Comparison of ENCODE assay signal across 8 mouse cellular contexts in genomic region chr8:83622389-83622989, GRCm38 (mm10). TPM values are rescaled to one million over a fixed set of nuclear protein-coding genes. Genes with fewer than 3 reads are reported as not detected.
DNase-seq lines count a peak whose midpoint lies in the region; ATAC-seq lines count a peak whose summit lies in the region.

No protein-coding gene starts in this region.

- intact Hi-C loops in left cerebral cortex, postnatal 10 days (cut with DNase I) = no loop called here

- peak; percentile 97 for ATAC-seq in inflammation-experienced regulatory T-cells, adult 6 months
- peak; percentile 73 for ATAC-seq in megakaryocyte-erythroid progenitor cell, adult 5-6 weeks (replicated peaks; ENCODE audit: low FRiP score, low TSS enrichment, poor library complexity, severe bottlenecking)

- peak; percentile 81 to 93 for DNase-seq in adrenal gland, adult (ENCODE audit: inconsistent age in 2 of 2, low spot score in 1 of 2)
- peak; percentile 91 for DNase-seq in embryo, embryonic 10 days (ENCODE audit: low spot score)
- DNase-seq in gastrocnemius, postnatal 10 days = peak; percentile 89
- peak; percentile 81 to 92 for DNase-seq in left cerebral cortex, postnatal 10 days (ENCODE audit: extremely low spot score in 1 of 2, low spot score in 2 of 2)
- peak; percentile 97 for DNase-seq in right cerebral cortex, postnatal 14 days
- DNase-seq in urinary bladder, postnatal 25 days (ENCODE audit: low spot score) = peak; percentile 94

RNA-seq across cellular contexts. Expression of gene Dnajb1, which starts 14.5 kb away (rescaled TPM):
- total RNA-seq in gastrocnemius, postnatal 10 days (2021) = 10 to 100 TPM; 10.3 to 11.7 TPM
- polyA plus RNA-seq in inflammation-experienced regulatory T-cells, adult 6 months (2017; shearing (Covaris generic)) = 10 to 100 TPM; 36.3 to 53.7 (median 41.0) TPM
- 10 to 100 TPM; 35.9 to 36.3 TPM for total RNA-seq in left cerebral cortex, postnatal 10 days (2021)
- total RNA-seq in megakaryocyte-erythroid progenitor cell, adult 5-6 weeks (2014; fragmentation: Nextera tagmentation) = 49.7 and 52.6 TPM in 2 replicates
- 50.2 and 63.1 TPM in 2 replicates for total RNA-seq in megakaryocyte-erythroid progenitor cell, adult 5-6 weeks (2017)

RNA-seq across cellular contexts. Expression of gene Tecr, which starts 14.7 kb away (rescaled TPM):
- 100 to 1,000 TPM; 422 to 448 TPM for total RNA-seq in gastrocnemius, postnatal 10 days (2021)
- polyA plus RNA-seq in inflammation-experienced regulatory T-cells, adult 6 months (2017; shearing (Covaris generic)) = 100 to 1,000 TPM; 341 to 488 (median 426) TPM
- 100 to 1,000 TPM; 642 to 649 TPM for total RNA-seq in left cerebral cortex, postnatal 10 days (2021)
- 304 and 466 TPM in 2 replicates for total RNA-seq in megakaryocyte-erythroid progenitor cell, adult 5-6 weeks (2014; fragmentation: Nextera tagmentation)
- 230 and 318 TPM in 2 replicates for total RNA-seq in megakaryocyte-erythroid progenitor cell, adult 5-6 weeks (2017)

RNA-seq across cellular contexts. Expression of gene Gipc1, which starts 30.0 kb away (rescaled TPM):
- total RNA-seq in gastrocnemius, postnatal 10 days (2021) = 10 to 100 TPM; 28.0 to 34.5 TPM
- 10 to 100 TPM; 14.4 to 18.1 (median 14.7) TPM for polyA plus RNA-seq in inflammation-experienced regulatory T-cells, adult 6 months (2017; shearing (Covaris generic))
- total RNA-seq in left cerebral cortex, postnatal 10 days (2021) = 10 to 100 TPM; 84.0 to 86.7 TPM
- total RNA-seq in megakaryocyte-erythroid progenitor cell, adult 5-6 weeks (2014; fragmentation: Nextera tagmentation) = 15.6 and 31.4 TPM in 2 replicates
- total RNA-seq in megakaryocyte-erythroid progenitor cell, adult 5-6 weeks (2017) = 6.5 and 6.9 TPM in 2 replicates

RNA-seq across cellular contexts. Expression of gene Ptger1, which starts 44.0 kb away (rescaled TPM):
- total RNA-seq in gastrocnemius, postnatal 10 days (2021) = under 1 TPM; 0.14 to 0.38 TPM
- 1 to 10 TPM in 2 of 3 experiments, under 1 TPM in 1; 0.60 to 1.2 (median 1.1) TPM for polyA plus RNA-seq in inflammation-experienced regulatory T-cells, adult 6 months (2017; shearing (Covaris generic))
- under 1 TPM; 0.71 to 0.77 TPM for total RNA-seq in left cerebral cortex, postnatal 10 days (2021)
- total RNA-seq in megakaryocyte-erythroid progenitor cell, adult 5-6 weeks (2014; fragmentation: Nextera tagmentation) = not detected in 2 replicates
- total RNA-seq in megakaryocyte-erythroid progenitor cell, adult 5-6 weeks (2017) = 0.65 and 1.1 TPM in 2 replicates

RNA-seq across cellular contexts. Expression of gene Ndufb7, which starts 56.0 kb away (rescaled TPM):
- 100 to 1,000 TPM; 408 to 467 TPM for total RNA-seq in gastrocnemius, postnatal 10 days (2021)
- 100 to 1,000 TPM; 284 to 389 (median 291) TPM for polyA plus RNA-seq in inflammation-experienced regulatory T-cells, adult 6 months (2017; shearing (Covaris generic))
- 100 to 1,000 TPM; 141 to 145 TPM for total RNA-seq in left cerebral cortex, postnatal 10 days (2021)
- 199 and 204 TPM in 2 replicates for total RNA-seq in megakaryocyte-erythroid progenitor cell, adult 5-6 weeks (2014; fragmentation: Nextera tagmentation)
- 173 and 183 TPM in 2 replicates for total RNA-seq in megakaryocyte-erythroid progenitor cell, adult 5-6 weeks (2017)

Comparison
In these comparisons a context has a peak if more than half of its experiments do, and no peak if none do; other contexts are left out.
1. Peak in every context shown above with its lines: DNase-seq and ATAC-seq.